Mouse (Mus musculus): Measurements from ENCODE around the gene Gm5788.
"Not testable (repeated sequence)": the region's sequence is repeated elsewhere in the genome, so short reads cannot be mapped to it uniquely, and the experiment has no call there.

Gene Gm5788

DNA sequence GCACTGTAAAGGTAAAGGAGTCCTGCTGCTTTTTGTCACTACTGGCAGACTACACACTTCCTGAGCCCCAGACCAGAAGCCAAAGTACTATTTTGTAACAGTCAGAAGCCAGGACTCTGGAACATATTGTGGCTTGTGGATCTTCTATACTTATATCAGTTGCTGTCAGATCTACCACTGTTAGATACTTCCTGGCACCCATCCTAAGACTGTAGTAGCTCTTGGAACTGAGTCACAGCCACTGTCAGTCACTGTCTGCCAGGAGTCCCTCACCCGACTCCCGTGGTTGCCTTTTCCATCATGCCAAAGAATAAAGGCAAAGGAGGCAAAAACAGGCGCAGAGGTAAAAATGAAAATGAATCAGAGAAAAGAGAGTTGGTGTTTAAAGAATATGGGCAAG is at the start of gene Gm5788:
TSS of gene Gm5788 (plus strand) at position 301 of the 400 bp plus-strand sequence.
- DNase-seq (ENCODE audit: low spot score in 2 of 2): not testable (repeated sequence)

DNA sequence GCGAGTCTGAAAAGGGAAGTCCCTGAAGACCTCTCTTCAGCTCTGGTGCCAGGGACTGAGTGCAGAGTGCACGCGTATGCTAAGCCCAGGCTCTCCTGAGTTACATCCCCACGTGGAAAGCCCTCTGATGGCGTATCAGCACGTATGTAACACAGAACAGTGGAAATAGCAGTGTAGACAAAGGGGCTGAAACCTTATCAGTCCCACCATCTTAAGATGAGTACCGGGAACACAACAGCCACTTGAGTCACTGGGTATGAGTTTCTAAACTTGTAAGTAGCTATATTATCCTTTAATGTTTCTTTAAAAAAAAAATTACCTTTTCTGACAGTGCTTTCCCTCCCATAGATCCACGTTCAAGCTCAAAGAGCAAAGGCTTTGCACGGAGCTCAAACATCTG is 45.1 kb upstream of the Gm5788 start:
- no peak for DNase-seq (ENCODE audit: low spot score in 2 of 2)

DNA sequence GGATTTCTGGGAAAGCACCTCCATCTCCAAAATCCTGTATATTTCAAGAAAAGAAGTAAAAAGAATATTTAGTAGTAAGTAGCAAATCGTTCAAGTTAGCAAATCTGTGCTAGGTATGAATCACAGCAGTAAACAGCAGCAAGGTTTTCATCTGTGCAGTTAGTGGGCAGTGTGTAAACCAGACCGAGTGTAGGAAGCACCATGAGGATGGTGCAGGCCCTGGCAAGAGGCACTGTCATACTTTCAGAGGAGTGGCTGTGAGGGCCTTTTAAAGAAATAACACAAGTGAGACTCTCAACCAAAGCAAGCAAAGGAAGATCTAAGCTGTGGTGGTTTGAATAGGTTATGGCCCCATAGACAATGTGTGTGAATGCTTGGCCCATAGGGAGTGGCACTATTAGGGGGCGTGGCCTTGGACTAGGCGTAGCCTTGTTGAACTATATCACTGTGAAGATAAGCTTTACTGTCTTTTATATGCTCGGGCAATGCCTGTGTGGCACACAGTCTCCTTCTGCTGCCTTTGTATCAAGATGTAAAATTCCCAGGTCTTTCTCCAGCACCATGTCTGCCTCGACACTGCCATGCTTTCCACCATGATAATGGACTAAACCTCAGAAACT is 29.7 kb upstream of the Gm5788 start:
- no peak for DNase-seq (ENCODE audit: low spot score in 2 of 2)

DNA sequence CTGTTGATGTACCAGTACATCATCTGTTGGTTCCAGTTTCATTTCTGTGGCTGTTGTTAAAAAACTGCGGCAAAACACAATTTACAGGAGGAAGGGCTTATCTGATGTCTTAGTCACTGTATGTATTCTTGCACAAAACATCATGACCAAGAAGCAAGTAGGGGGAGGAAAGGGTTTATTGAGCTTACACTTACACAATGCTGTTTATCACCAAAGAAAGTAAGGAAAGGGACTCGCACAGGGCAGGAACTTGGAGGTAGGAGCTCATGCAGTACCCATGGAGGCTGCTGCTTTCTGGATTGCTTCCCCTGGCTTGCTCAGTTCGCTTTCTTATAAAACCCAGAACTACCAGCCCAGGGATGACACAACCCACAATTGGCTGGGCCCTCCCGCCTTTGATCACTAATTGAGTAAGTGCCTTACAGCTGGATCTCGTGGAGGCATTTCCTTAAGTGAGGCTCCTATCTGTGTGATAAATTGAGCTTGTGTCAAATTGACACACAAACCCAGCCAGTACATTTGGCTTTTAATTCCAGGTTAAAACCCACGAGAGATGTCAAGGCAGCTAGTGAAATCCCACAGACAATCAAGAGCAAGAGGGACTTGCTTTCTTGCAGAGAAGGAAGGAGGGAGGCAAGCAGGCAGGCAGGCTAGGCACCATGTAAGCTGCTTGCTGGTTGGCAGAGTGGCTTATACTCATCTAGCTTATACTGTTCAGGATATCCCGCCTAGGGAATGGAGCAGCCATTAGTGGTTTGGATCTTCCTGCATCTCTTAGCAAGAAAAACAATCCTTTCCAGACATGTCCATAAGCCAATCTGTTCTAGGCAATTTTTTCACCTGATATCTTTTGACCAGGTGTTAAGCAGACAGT is 24.0 kb upstream of the Gm5788 start:
- DNase-seq (ENCODE audit: low spot score in 2 of 2): no peak

DNA sequence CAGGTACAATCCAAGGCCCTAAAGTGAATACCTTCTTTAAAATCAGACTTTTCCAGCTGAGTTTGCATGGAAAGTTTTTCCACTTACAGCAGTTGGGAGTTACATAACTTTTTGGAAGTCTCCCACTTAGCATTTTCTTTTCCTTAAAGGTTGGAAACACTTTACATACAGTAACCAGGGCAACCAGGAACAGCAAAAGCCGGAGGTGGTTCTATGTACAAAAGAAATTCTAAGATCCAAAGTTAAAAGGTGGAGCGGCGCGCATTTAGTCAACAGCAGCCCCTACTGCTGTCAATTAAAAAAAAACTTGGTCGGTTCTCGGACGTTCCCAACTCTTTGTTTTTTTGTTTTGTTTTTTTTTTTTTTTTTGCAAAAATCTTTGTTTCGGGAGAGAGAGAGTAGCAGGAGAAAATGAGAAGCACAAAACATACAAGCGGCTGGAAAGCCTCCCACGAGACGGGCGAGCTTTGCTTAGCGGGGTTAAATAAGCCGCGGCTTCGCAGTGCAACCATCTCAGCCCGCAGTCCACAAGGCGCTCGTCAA is 23.0 kb upstream of the Gm5788 start:
- DNase-seq (ENCODE audit: low spot score in 2 of 2): peak in 1 of 2 experiments; percentile 42

DNA sequence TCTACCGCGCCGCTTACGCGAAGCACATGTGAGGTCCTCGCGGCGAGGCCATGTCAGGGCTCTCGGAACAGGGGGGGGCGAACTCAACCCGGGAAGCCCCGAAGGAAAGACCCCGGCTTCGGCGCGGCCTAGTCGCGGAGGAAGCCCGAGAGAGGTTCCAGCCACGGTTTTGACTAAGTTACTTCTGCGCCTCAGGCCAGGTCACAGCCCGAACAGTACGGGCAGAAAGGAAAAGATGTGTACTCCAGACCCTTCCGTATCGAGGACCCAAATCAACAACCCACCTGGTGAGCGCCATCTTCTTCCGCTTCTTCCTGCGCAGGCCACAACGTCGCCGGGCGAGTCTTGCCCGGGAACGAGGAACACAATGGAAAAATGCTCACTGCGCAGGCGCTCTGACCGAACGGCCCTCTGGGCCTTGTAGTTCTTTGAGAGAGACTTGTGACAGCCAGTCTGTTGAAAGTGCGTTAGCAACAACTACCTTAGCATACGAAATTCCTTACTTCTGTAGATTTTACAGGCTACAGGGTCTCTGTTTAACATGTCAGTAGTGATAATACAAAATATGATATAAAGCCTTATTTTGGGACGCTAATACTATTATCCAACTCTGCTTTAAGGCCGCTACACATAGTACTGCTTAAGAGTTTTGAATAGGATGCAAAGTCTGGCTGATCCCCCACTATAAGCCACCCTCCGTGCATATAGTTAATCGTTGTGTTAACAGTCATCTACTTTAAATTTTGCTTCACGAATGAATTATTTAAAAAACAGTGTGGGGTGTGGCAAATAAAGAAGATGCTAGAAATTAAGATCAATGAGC is 22.3 kb upstream of the Gm5788 start, which contains the start of gene Snw1:
TSS of gene Snw1 (minus strand) at position 311 of the 823 bp plus-strand sequence.
- DNase-seq (ENCODE audit: low spot score in 2 of 2): peak; percentile 96 to 97

DNA sequence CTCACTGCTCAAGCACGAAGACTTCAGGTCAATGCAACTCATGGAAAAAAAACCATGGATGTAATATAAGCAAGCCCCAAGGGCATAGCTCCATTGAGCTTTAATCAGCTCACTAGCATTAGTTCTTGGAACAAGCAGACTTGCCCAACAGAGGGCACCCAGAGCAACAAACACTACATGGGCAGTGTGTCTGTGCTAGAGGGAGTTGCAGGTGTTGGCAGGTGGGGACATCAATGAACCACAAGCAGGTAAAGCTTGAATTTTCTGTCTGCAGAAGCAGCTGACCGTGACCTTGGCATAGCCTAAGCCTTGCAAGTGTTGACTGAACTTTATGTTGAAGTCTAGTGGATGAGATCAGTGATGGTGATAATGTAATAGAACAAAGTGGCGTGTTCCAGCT is 19.8 kb upstream of the Gm5788 start:
- DNase-seq (ENCODE audit: low spot score in 2 of 2): no peak

DNA sequence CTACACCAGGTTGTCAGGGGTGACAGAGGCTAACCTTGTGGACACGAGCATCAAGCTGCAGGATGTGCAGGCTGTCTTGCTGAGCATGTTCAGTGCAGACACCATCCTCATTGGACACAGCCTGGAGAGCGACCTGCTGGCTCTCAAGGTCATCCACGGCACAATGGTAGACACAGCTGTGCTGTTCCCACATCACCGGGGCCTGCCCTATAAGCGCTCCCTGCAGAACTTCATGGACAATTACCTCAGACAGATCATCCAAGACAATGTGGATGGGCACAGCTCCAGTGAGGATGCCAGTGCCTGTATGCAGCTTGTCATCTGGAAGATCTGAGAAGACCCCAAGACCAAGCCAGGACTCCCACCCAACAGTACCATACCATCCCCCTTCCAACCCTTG is 12.0 kb upstream of the Gm5788 start:
- not testable (repeated sequence) for DNase-seq (ENCODE audit: low spot score in 2 of 2)

DNA sequence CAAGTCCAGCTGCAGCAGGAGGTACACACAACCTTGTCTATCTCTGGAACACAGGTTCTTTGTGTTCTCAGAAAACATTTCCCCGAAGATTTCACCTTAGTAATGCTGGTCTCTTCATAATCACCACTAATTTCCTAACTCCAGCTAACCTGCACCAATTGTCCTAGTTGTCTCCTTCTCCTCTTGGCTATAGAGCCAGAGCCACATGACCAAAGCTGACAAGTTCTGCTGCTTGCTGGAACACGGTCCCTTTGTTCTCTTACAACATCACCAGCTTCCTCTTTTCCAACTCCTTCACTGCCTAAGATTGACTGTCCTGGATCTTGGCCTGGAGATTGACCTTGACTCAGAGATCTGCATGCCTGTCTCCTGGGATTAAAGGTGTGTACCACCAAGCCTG is 5.8 kb upstream of the Gm5788 start:
- not testable (repeated sequence) for DNase-seq (ENCODE audit: low spot score in 2 of 2)

DNA sequence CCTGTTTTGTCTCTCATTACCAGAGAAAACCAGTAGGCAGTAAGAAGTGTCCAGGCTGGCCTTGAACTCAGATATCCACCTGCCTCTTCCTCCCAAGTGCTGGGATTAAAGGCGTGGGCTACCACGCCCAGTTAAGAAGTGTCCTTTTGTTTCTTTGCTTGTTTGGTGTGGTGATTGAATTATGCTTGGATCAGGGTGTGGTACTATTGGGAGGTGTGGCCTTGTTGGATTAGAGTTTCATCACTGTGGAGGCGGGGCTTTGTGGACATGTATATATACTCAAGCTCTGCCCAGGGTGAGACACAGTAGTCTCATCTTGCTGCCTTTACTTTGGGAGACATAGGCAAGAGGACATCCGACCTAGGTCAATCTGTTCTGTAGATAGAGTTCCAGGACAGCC is 19.5 kb downstream of the Gm5788 start, which contains the start of gene Gm8300:
TSS of gene Gm8300 (plus strand) at position 301 of the 400 bp plus-strand sequence.
- not testable (repeated sequence) for DNase-seq (ENCODE audit: low spot score in 2 of 2)

DNA sequence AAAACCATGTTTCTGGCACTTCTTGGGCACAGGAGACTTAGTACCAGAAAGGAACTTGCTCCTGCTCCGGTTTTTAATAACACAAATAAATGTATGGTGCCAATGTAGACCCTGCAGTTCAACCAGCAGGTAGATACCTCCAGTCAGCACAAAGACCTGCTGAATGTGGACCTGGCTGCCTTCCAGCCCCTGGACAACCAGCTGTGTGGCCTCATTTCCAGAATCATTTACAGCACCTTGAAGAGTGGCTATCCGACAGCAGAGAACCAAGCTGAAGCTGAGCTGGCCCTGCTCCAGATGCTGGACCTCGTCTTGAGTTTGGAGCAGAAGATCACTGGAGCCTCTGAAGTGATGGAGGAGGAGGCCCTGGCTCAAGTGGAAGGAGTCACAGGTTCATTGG is 25.1 kb downstream of the Gm5788 start:
- DNase-seq (ENCODE audit: low spot score in 2 of 2): not testable (repeated sequence)

DNA sequence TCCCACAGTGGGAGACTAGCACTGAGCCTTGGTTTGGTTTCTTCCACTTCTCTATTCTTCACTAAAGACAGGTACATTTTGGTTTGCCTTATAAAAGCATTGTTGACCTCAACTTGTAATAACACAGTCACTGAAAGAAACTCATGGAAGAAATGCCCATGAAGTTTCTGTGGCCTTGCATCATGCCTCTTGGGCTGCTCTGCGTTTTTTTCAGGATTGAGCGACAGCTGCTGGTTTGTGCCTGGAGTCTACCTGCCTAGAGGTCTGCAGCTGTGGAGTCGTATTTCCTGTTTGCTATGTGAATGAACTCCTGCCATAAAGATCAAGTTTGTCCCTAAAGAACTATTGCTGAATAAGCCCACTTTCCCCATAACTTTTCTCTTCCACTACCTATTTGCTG is 49.4 kb downstream of the Gm5788 start:
- DNase-seq (ENCODE audit: low spot score in 2 of 2): no peak

Data from right cerebral cortex, postnatal 10 days (tissue).